Mouse (Mus musculus) hindbrain, embryonic 12.5 days (tissue): Measurements from ENCODE around the gene Ypel4. TPM values are rescaled to one million over a fixed set of nuclear protein-coding genes. Genes with fewer than 3 reads are reported as not detected.

Experiments
- ATAC-seq: fragments of 200-750 bp; cut with Nextera tagmentation; 2 replicates; pipeline ENCODE4 v1.8.0; 2017; ENCODE audit warnings: moderate TSS enrichment; ENCODE audit not compliant: low FRiP score
- H3K27ac ChIP-seq: fragments of 300-500 bp; sonication (generic); 2 replicates; pipeline ENCODE4 v1.5.1; 2016; ENCODE audit warnings: mild to moderate bottlenecking
- H3K27me3 ChIP-seq: fragments of 300-500 bp; sonication (generic); 2 replicates; pipeline ENCODE4 v1.6.1; 2016; ENCODE audit warnings: mild to moderate bottlenecking
- H3K36me3 ChIP-seq: fragments of 300-500 bp; sonication (generic); 2 replicates; pipeline ENCODE4 v1.6.1; 2016; ENCODE audit warnings: mild to moderate bottlenecking
- H3K4me1 ChIP-seq: fragments of 300-500 bp; sonication (generic); 2 replicates; pipeline ENCODE4 v1.6.1; 2016
- H3K4me2 ChIP-seq: fragments of 300-500 bp; sonication (generic); replicated peaks from 2 replicates; pipeline ENCODE4 v1.6.1; 2016; ENCODE audit warnings: mild to moderate bottlenecking
- H3K4me3 ChIP-seq: fragments of 300-500 bp; sonication (generic); 2 replicates; pipeline ENCODE4 v1.5.1; 2016; ENCODE audit warnings: mild to moderate bottlenecking
- H3K9ac ChIP-seq: fragments of 300-500 bp; sonication (generic); 2 replicates; pipeline ENCODE4 v1.6.1; 2016; ENCODE audit warnings: mild to moderate bottlenecking, moderate library complexity
- H3K9me3 ChIP-seq: fragments of 300-500 bp; sonication (generic); replicated peaks from 2 replicates; pipeline ENCODE4 v1.6.1; 2016; ENCODE audit warnings: mild to moderate bottlenecking
- WGBS: fragments of 180-500 bp; shearing (Covaris S2); methylation state at CpG from one replicate; pipeline ENCODE4 v1.1.7; 2016; 5-methylcytosine and 5-hydroxymethylcytosine counted together
- microRNA counts: library from miRNA; unstranded; fragments of <30 nt; microRNA quantifications from one replicate; lab custom pipeline; 2017
- microRNA-seq: library from miRNA; unstranded; fragments of <30 nt; microRNA quantifications from one replicate; pipeline ENCODE4, GENCODE M21; 2017
- polyA plus RNA-seq: library from polyadenylated mRNA; unstranded; fragments of >200 nt; fragmentation: Nextera tagmentation; extraction: Ambion mirVana; gene quantifications from 2 replicates; pipeline ENCODE4 v1.2.1, GENCODE M21; 2016

Ypel4 gene
- polyA plus RNA-seq, 1 experiment from 2014 or later, result 21.0 TPM

DNA sequence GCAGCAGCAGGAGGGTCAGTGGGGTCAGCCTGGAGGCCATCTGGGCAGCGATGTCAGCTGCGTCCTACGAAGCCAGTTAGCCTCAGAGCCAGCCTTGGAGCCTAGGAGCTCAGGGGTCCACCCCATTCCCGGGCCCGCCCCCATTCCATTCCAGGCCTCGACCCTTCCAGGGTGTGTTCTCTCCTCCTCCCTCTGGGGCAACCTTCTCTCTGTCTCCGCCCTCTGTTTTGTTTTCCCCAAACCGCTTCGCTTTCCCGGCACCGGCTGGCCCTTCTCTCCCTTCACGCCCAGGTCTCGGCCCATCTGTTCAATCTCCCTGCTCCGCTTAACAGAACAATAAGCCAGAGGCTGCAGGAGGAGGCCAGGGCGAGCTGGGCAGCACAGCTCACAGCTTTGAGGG lies 40.9 kb downstream of the Ypel4 start:
- H3K9me3 ChIP-seq, result no peaks in the 10 kb centered on the region
- peak overlapping the region; percentile 61 for H3K9ac ChIP-seq
- peak overlapping the region; percentile 61 for H3K4me2 ChIP-seq
- ATAC-seq, result peak; percentile 95
- 1% methylated on average over 14 of the region's 15 CpGs for WGBS
- H3K27ac ChIP-seq, result peak overlapping the region; percentile 80
- peaks cover 14% of the 10 kb centered on the region for H3K4me1 ChIP-seq
- peak overlapping the region; percentile 35 for H3K4me3 ChIP-seq
- H3K36me3 ChIP-seq, result no peaks in the 10 kb centered on the region
- H3K27me3 ChIP-seq, result no peaks in the 10 kb centered on the region

DNA sequence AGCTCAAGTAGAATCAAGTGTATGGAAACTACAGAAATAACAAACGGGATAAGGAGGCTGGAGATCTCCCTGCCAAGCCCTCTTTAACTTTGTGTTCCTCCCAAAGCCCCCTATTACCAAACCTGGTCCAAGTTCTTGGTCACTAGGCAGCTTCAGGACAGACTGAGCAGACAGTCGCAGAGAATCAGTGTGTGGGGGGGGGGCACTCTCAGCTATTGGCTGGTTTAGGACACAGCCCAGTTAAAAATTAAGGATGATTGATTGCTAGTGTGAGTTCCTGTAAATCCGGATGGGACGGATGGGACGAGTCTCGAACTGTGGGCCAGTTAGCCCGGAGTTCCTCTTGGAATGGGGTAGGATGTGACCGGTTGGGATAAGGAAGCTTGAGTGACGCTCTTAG lies 41.4 kb downstream of the Ypel4 start, which contains the start of gene Serping1:
Gene Serping1 (minus strand): TSS at position 204 of the 400 bp plus-strand sequence.
- 50% methylated on average over 9 of the region's 9 CpGs for WGBS
- peak; percentile 51 for ATAC-seq
- H3K36me3 ChIP-seq, result no peaks in the 10 kb centered on the region
- H3K4me2 ChIP-seq, result peak within 1 kb of the TSS; percentile 61
- no peaks in the 10 kb centered on the region for H3K9me3 ChIP-seq
- no peaks in the 10 kb centered on the region for H3K27me3 ChIP-seq
- H3K9ac ChIP-seq, result peak within 1 kb of the TSS; percentile 61
- H3K4me1 ChIP-seq, result peaks cover 14% of the 10 kb centered on the region
- peak within 1 kb of the TSS; percentile 80 for H3K27ac ChIP-seq
- H3K4me3 ChIP-seq, result peak within 1 kb of the TSS; percentile 35

DNA sequence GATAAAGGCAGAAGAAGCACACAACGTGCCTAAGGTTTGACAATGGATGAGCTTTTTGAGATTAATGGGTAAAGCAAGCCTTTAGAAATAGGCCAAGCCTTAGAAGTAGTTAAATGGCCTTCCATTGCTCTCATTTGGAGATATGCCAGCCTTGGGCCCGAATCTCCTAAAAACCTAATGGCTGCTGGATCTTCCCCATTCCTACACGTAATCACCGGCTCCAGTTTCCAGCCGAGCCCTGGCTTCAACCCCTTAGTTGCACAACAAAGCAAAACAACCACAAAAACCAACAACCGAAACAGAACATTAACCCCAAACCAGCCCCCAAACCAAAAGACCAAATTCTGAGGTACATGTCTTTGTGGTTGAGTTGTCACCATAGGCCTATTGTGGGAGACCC lies 41.8 kb downstream of the Ypel4 start:
- peak overlapping the region; percentile 80; the same call in 1 of the 2 replicates for H3K27ac ChIP-seq
- no peak for ATAC-seq
- 78% methylated on average over 6 of the region's 6 CpGs for WGBS
- no peak overlapping the region for H3K4me2 ChIP-seq
- no peak overlapping the region for H3K9ac ChIP-seq
- H3K9me3 ChIP-seq, result no peaks in the 10 kb centered on the region
- H3K4me1 ChIP-seq, result peaks cover 14% of the 10 kb centered on the region
- no peaks in the 10 kb centered on the region for H3K27me3 ChIP-seq
- H3K4me3 ChIP-seq, result no peak overlapping the region
- no peaks in the 10 kb centered on the region for H3K36me3 ChIP-seq

GRCm38 (mm10) chr2:84777706-84778105 lies 43.8 kb downstream of the Ypel4 start:
- Histone ChIP-seq H3K4me2 (no peak overlapping the region), H3K9ac (no peak overlapping the region), H3K4me3 (no peak overlapping the region), H3K36me3 (no peaks in the 10 kb centered on the region), H3K27ac (no peak overlapping the region), H3K4me1 (peaks cover 14% of the 10 kb centered on the region), H3K9me3 (no peaks in the 10 kb centered on the region), H3K27me3 (no peaks in the 10 kb centered on the region)
- ATAC-seq, result no peak
- 66% methylated on average over 3 of the region's 3 CpGs for WGBS

DNA sequence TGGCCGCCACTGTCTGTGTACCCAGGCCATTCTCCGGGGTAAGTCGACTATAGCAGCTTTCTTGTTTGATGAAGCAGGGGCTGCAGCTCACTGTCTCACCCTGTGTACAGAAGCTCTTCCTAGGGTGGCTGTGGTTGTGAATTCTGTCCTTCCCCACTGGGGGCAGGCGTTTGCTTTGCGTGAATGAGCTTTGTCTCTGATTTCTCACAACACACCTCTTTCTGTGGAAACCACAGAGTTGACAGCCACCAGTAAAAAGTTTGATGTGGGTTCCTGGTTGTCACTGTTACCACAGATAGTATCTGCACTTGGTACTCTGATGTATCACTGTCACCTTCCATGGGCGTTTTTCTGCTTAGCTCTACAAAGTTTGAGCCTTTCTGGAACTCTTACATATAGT lies 45.4 kb downstream of the Ypel4 start:
- Histone ChIP-seq H3K9me3 (no peaks in the 10 kb centered on the region), H3K9ac (no peak overlapping the region), H3K4me1 (peaks cover 7% of the 10 kb centered on the region), H3K4me3 (no peak overlapping the region), H3K27ac (no peak overlapping the region), H3K4me2 (no peak overlapping the region), H3K27me3 (no peaks in the 10 kb centered on the region), H3K36me3 (no peaks in the 10 kb centered on the region)
- WGBS, result 59% methylated on average over 6 of the region's 6 CpGs
- no peak for ATAC-seq

DNA sequence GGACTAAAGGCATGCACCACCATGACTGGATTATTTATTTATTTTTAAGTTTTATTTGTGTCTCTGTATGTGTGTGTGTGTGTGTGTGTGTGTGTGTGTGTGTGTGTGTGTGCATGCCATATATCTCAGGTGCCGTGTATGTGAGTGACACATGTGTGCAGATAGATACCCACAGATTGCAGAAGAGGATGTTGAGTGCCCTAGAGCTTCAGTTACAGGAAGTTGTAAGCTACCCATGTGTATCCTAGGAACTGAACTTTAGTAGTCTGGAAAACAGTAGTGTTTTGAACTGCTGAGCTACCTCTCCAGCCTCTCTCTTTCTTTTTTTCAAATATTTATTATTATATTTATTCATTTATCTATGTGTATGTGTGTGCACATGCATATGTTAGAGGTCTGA lies 49.5 kb downstream of the Ypel4 start:
- no peaks in the 10 kb centered on the region for H3K36me3 ChIP-seq
- no peak overlapping the region for H3K4me3 ChIP-seq
- H3K4me1 ChIP-seq, result no peaks in the 10 kb centered on the region
- H3K4me2 ChIP-seq, result no peak overlapping the region
- ATAC-seq, result no peak
- H3K27me3 ChIP-seq, result no peaks in the 10 kb centered on the region
- no peak overlapping the region for H3K27ac ChIP-seq
- WGBS, result 100% methylated on average over 1 of the region's 1 CpGs
- no peaks in the 10 kb centered on the region for H3K9me3 ChIP-seq
- H3K9ac ChIP-seq, result no peak overlapping the region

DNA sequence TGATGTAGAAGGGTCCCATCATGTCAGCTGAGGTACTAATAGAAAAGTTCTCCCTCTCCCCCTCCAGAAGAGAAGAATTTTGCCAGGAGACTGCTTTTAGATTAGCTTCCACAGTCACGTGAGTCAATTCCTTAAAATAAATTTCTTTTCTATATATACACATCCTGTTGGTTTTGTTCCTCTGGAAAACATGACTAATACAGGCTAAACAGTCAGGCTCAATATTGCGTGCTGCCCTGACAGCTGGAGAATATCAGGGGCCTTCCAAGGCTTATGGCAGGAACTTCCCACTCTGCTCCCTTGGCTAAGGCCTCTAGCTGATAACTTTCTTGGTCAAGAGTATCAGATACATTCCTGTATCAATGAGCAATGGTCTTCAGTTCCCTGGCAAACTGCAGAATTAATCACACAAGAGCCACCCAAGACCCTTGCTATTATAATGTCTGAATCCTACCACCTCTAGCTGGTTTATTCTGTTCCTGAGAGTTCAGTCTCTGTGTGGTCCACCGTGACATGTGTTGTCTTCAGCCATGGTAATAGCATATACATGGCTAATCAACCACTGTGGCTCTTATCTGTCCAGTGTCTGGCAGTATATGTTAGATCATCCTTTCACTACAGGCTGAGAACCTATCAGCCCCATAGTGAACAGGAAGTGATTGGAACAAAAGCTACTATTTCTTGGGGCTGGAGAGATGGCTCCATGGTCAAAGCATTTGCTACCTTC lies 50.1 kb downstream of the Ypel4 start:
- no peaks in the 10 kb centered on the region for H3K36me3 ChIP-seq
- no peak overlapping the region for H3K27ac ChIP-seq
- H3K9ac ChIP-seq, result no peak overlapping the region
- ATAC-seq, result no peak
- no peaks in the 10 kb centered on the region for H3K4me1 ChIP-seq
- H3K9me3 ChIP-seq, result no peaks in the 10 kb centered on the region
- H3K4me3 ChIP-seq, result no peak overlapping the region
- no peaks in the 10 kb centered on the region for H3K27me3 ChIP-seq
- 88% methylated on average over 3 of the region's 3 CpGs for WGBS
- H3K4me2 ChIP-seq, result no peak overlapping the region

MicroRNAs encoded within 50 kb of the gene (microRNA counts, 519-probe panel; counts per million panel counts)
- 6,200 counts per million, percentile 97 among the panel's probes with 10 or more counts for microRNA mmu-miR-130a (lab: Ali Mortazavi, UCI)

Small RNAs within 50 kb of the gene (microRNA-seq; reads per million reads assigned to microRNA genes)
- gene Mir130a, result 34,348 reads per million, percentile 99 among the genes with 10 or more reads in this experiment

Other genes with a start within 250 kb of the Ypel4 start
- 52.8 and 62.7 TPM in 2 replicates for gene Ctnnd1, start 83.3 kb upstream of the Ypel4 start, polyA plus RNA-seq
- gene Btbd18, start 75.0 kb upstream of the Ypel4 start, polyA plus RNA-seq, result 0.32 and 0.48 TPM in 2 replicates
- gene Selenoh, start 63.3 kb upstream of the Ypel4 start, polyA plus RNA-seq, result 281 and 304 TPM in 2 replicates
- gene Gm28635, start 56.0 kb upstream of the Ypel4 start, polyA plus RNA-seq, result not detected in 2 replicates
- 49.3 and 50.0 TPM in 2 replicates for gene Med19, start 55.7 kb upstream of the Ypel4 start, polyA plus RNA-seq
- 172 and 181 TPM in 2 replicates for gene Tmx2, start 54.9 kb upstream of the Ypel4 start, polyA plus RNA-seq
- gene Zdhhc5, start 18.9 kb upstream of the Ypel4 start, polyA plus RNA-seq, result 30.0 and 33.8 TPM in 2 replicates
- 35.0 and 37.0 TPM in 2 replicates for gene Clp1, start 6.7 kb upstream of the Ypel4 start, polyA plus RNA-seq
- 9.7 and 10.9 TPM in 2 replicates for gene Gm19426, start 9.6 kb downstream of the Ypel4 start, polyA plus RNA-seq
- 35.4 and 43.2 TPM in 2 replicates for gene Serping1, start 41.4 kb downstream of the Ypel4 start, polyA plus RNA-seq
- 32.9 and 34.0 TPM in 2 replicates for gene Ube2l6, start 64.8 kb downstream of the Ypel4 start, polyA plus RNA-seq
- 0.13 TPM in 1 of 2 replicates, not detected in the other for gene Smtnl1, start 88.6 kb downstream of the Ypel4 start, polyA plus RNA-seq
- 35.0 and 35.8 TPM in 2 replicates for gene Timm10, start 92.9 kb downstream of the Ypel4 start, polyA plus RNA-seq
- 9.1 and 12.0 TPM in 2 replicates for gene Slc43a1, start 104.8 kb downstream of the Ypel4 start, polyA plus RNA-seq
- gene Rtn4rl2, start 152.7 kb downstream of the Ypel4 start, polyA plus RNA-seq, result 5.2 and 6.4 TPM in 2 replicates
- gene Slc43a3, start 202.5 kb downstream of the Ypel4 start, polyA plus RNA-seq, result 20.7 and 21.2 TPM in 2 replicates
- 0.26 TPM in 1 of 2 replicates, not detected in the other for gene Prg2, start 246.4 kb downstream of the Ypel4 start, polyA plus RNA-seq